In the genomic region with DNA sequence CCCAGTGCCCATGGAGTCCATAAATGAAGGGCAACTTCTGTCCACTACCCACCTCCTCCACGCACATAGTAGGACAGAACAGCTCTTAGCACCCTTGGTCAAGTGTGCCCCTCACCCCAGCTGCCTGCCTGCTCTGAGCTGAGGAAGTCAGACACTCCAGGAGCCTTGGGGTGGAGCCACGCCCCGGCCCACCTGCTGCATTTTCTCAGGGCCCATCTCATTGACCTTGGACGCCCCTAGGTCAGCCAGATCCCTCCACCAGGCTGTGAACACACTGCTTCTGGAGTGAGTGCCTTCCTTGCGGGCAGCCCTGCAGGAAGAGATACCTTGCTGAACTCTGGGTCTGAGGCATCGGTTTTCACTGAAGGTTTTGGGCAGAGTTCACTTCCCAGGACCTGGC, we compare ENCODE assay signal across 18 mouse cellular contexts. TPM values are rescaled to one million over a fixed set of nuclear protein-coding genes. Genes with fewer than 3 reads are reported as not detected.
A peak's percentile ranks its signal among the peaks of the same experiment; 100 is the strongest.
DNase-seq lines count a peak whose midpoint lies in the region; ATAC-seq and TF ChIP-seq lines count a peak whose summit lies in the region.
"Had no signal": no experiment of that assay in that cellular context is flagged by ENCODE, and none has a peak within 500 bp of the region (broad histone marks: within the 10 kb centered on the region; RNA-seq: fewer than 3 reads in every experiment).

No protein-coding gene starts in this region.

- in situ Hi-C loops in CH12.LX (cut with MboI; ENCODE audit: low pct_ligation_motif_present, low pct_unique_long_range_greater_than_20kb, low sequenced_read_pairs) = loop anchor here (5.0 to 25.0 kb wide), 2 partner anchors 39 to 409 kb away; no protein-coding TSS in a partner anchor

- no peak for DNase-seq in kidney, adult 11 months
- DNase-seq in CH12.LX (ENCODE audit: extremely low read depth) (no peak), ZHBTc4 (ENCODE audit: low read depth, low spot score) (peak; percentile 75)
- DNase-seq in liver, embryonic 14.5 days (ENCODE audit: low read depth in 3 of 3, low spot score in 3 of 3) = no peak
- DNase-seq in heart, adult 11 months = no peak
- DNase-seq in adrenal gland, postnatal 10 days = no peak
- no peak for DNase-seq in cerebellum, postnatal 25 days
- DNase-seq: adrenal gland, postnatal 36 days; B cell, adult 2 months; cerebellum, adult 9-10 months; gastrocnemius, postnatal 10 days; layer of hippocampus, postnatal 36 days; left cerebral cortex, postnatal 4 days; lung, postnatal 14 days had no signal

- peaks cover 9% of the 10 kb centered on the region; the same call in 1 of the 2 replicates for H3K27me3 ChIP-seq in kidney, embryonic 16.5 days (ENCODE audit: insufficient read depth, low read length)
- H3K27me3 ChIP-seq in CH12.LX (replicated peaks) = no peaks in the 10 kb centered on the region
- H3K27me3 ChIP-seq in liver, embryonic 14.5 days (ENCODE audit: control insufficient read depth, insufficient read depth, low read length) = no peaks in the 10 kb centered on the region; the same call in 1 of the 2 replicates

- H3K4me1 ChIP-seq in kidney, embryonic 16.5 days (ENCODE audit: insufficient read depth, low read length) = 0 out of 2 replicates have a peak, but pooled peaks cover 11% of the 10 kb centered on the region
- H3K4me1 ChIP-seq in CH12.LX (ENCODE audit: control insufficient read depth in 1 of 2, insufficient read depth in 2 of 2) = peaks cover 14 to 76% of the 10 kb centered on the region in 2 experiments
- no peaks in the 10 kb centered on the region; a peak in 2 of 4 replicates for H3K4me1 ChIP-seq in liver, embryonic 14.5 days (replicated peaks; ENCODE audit: control insufficient read depth in 2 of 2, insufficient read depth in 2 of 2, low read length in 1 of 2)

- H3K9ac ChIP-seq in kidney, embryonic 16.5 days (replicated peaks; ENCODE audit: low read length) = no peak overlapping the region
- no peak overlapping the region for H3K9ac ChIP-seq in CH12.LX (ENCODE audit: insufficient read depth, low read depth)
- H3K9ac ChIP-seq in liver, embryonic 14.5 days (replicated peaks) = no peak overlapping the region
- H3K9ac ChIP-seq: midbrain, embryonic 12.5 days had no signal

- no peak for ATAC-seq in kidney, embryonic 16.5 days (ENCODE audit: low FRiP score, low TSS enrichment)
- ATAC-seq in liver, embryonic 14.5 days (ENCODE audit: insufficient read depth) = no peak
- ATAC-seq: activated CD4-positive, CD25-positive, alpha-beta regulatory T cell, adult 4 months; hindbrain, postnatal 0 days had no signal

- WGBS in kidney, embryonic 16.5 days = 47% methylated on average over 6 of the region's 6 CpGs
- 36% methylated on average over 6 of the region's 6 CpGs for WGBS in liver, embryonic 14.5 days (ENCODE audit: insufficient replicate concordance)

- TF ChIP-seq CTCF in CH12.LX (conservative IDR thresholded peaks at IDR 0.05 in 1 of 2, IDR thresholded peaks at IDR 0.05 in 1 of 2; ENCODE audit: low read depth in 2 of 2, low read length in 2 of 2) = no peak
- TF ChIP-seq CTCF in liver, embryonic 14.5 days (IDR thresholded peaks at IDR 0.05; ENCODE audit: low read depth) = no peak

- TF ChIP-seq POLR2A in CH12.LX (IDR thresholded peaks at IDR 0.05; ENCODE audit: low read depth, low read length) = no peak

- TF ChIP-seq EP300 in CH12.LX (IDR thresholded peaks at IDR 0.05; ENCODE audit: low read length) = no peak
- no peak for TF ChIP-seq EP300 in liver, embryonic 14.5 days (IDR thresholded peaks at IDR 0.05; ENCODE audit: low read depth)

- TF ChIP-seq RAD21 in CH12.LX (IDR thresholded peaks at IDR 0.05; ENCODE audit: low read depth, low read length) = no peak

- H3K4me2 ChIP-seq in kidney, embryonic 16.5 days (replicated peaks; ENCODE audit: low read depth, low read length) = 0 out of 2 replicates have a peak overlapping the region, but pooled peaks have one; percentile 20
- no peak overlapping the region for H3K4me2 ChIP-seq in CH12.LX (ENCODE audit: insufficient read depth, low read depth, poor library complexity, severe bottlenecking)
- H3K4me2 ChIP-seq in liver, embryonic 14.5 days (ENCODE audit: low read depth) = peak overlapping the region; percentile 68
- H3K4me2 ChIP-seq: midbrain, embryonic 12.5 days had no signal

- no peak overlapping the region for H3K4me3 ChIP-seq in kidney, embryonic 16.5 days (ENCODE audit: low read length)
- H3K4me3 ChIP-seq in CH12.LX (replicated peaks in 1 of 3; ENCODE audit: low read depth in 2 of 3, low read length in 2 of 3, poor library complexity in 1 of 3) = peak overlapping the region in 1 of 3 experiments; percentile 24
- no peak overlapping the region for H3K4me3 ChIP-seq in liver, embryonic 14.5 days (ENCODE audit: insufficient read depth in 1 of 2, low read depth in 2 of 2, low read length in 2 of 2)
- H3K4me3 ChIP-seq: midbrain, embryonic 12.5 days had no signal

- H3K9me3 ChIP-seq in kidney, embryonic 16.5 days (ENCODE audit: low read length) = no peaks in the 10 kb centered on the region
- H3K9me3 ChIP-seq in CH12.LX (replicated peaks; ENCODE audit: low read length) = peaks cover 5% of the 10 kb centered on the region
- no peaks in the 10 kb centered on the region for H3K9me3 ChIP-seq in liver, embryonic 14.5 days (ENCODE audit: control insufficient read depth, low read length)
- H3K9me3 ChIP-seq: midbrain, embryonic 12.5 days had no signal

- no peak overlapping the region for H3K27ac ChIP-seq in kidney, embryonic 16.5 days (ENCODE audit: low read length)
- H3K27ac ChIP-seq in CH12.LX (ENCODE audit: insufficient read depth, low read depth) = no peak overlapping the region
- no peak overlapping the region for H3K27ac ChIP-seq in liver, embryonic 14.5 days
- H3K27ac ChIP-seq: hindbrain, postnatal 0 days; midbrain, embryonic 12.5 days had no signal

- no peaks in the 10 kb centered on the region for H3K79me2 ChIP-seq in CH12.LX (replicated peaks; ENCODE audit: control insufficient read depth, extremely low read depth, insufficient read depth, poor library complexity, severe bottlenecking)

- dilution Hi-C loops in CH12.LX (cut with MboI; ENCODE audit: extremely low pct_ligation_motif_present, extremely low pct_unique_long_range_greater_than_20kb, low sequenced_read_pairs) = no loop called here

- no peaks in the 10 kb centered on the region for H3K36me3 ChIP-seq in kidney, embryonic 16.5 days (ENCODE audit: insufficient read depth, low read length)
- H3K36me3 ChIP-seq in CH12.LX (replicated peaks in 1 of 2; ENCODE audit: control insufficient read depth in 1 of 2, insufficient read depth in 1 of 2, low read length in 1 of 2) = peaks cover 0 to 34% of the 10 kb centered on the region in 2 experiments
- H3K36me3 ChIP-seq in liver, embryonic 14.5 days (replicated peaks; ENCODE audit: control insufficient read depth, insufficient read depth, low read depth) = no peaks in the 10 kb centered on the region
- H3K36me3 ChIP-seq: midbrain, embryonic 12.5 days had no signal

TF ChIP-seq in CH12.LX, 34 proteins besides CTCF, POLR2A, EP300 and RAD21:
- TF ChIP-seq JUND (conservative IDR thresholded peaks at IDR 0.05; ENCODE audit: low read depth, low read length) (no peak), ZKSCAN1 (IDR thresholded peaks at IDR 0.05; ENCODE audit: borderline replicate concordance, low read depth, low read length) (peak; percentile 35)

RNA-seq across cellular contexts. Expression of gene Ass1, which starts 1.6 kb away (rescaled TPM):
- 130 and 164 TPM in 2 replicates for polyA plus RNA-seq in kidney, embryonic 16.5 days (2015; fragmentation: Nextera tagmentation; extraction: Ambion mirVana)
- total RNA-seq in CH12.LX (2012; rRNA removed) = 45.1 and 64.4 TPM in 2 replicates
- total RNA-seq in CH12.LX (2014; rRNA removed) = 87.8 and 97.4 TPM in 2 replicates
- polyA plus RNA-seq in CH12.LX (2012; ENCODE audit: insufficient read length, low read depth) = 204 and 211 TPM in 2 replicates
- 53.3 and 64.7 TPM in 2 replicates for polyA plus RNA-seq in liver, embryonic 14.5 days (2012; rRNA removed)
- 86.7 and 97.2 TPM in 2 replicates for polyA plus RNA-seq in liver, embryonic 14.5 days (2014; fragmentation: Nextera tagmentation; extraction: Ambion mirVana)
- 100 to 1,000 TPM in 1 of 2 experiments, 10 to 100 TPM in 1; 61.2 to 175 TPM for total RNA-seq in adrenal gland, postnatal 10 days (2021)
